Mouse (Mus musculus) adrenal gland (tissue): Measurements from ENCODE around the gene Bdkrb2.

Source experiments
- intact Hi-C: fragments of 180-260 bp; cut with DNase I; formaldehyde crosslinking; loops from one replicate; pipeline ENCODE4 v1.15.1; 2025

Bdkrb2 gene

GRCm38 (mm10) chr12:105545696-105546435 lies 17.2 kb upstream of the Bdkrb2 start:
- intact Hi-C loops, result no loop called here

GRCm38 (mm10) chr12:105546538-105546937 lies 16.5 kb upstream of the Bdkrb2 start:
- intact Hi-C loops, result no loop called here

- intact Hi-C loops, result no loop called here
Observed at GRCm38 (mm10) chr12:105547151-105547550, 15.9 kb upstream of the Bdkrb2 start.

GRCm38 (mm10) chr12:105548001-105548400 lies 15.0 kb upstream of the Bdkrb2 start:
- intact Hi-C loops, result no loop called here

- intact Hi-C loops, result no loop called here
Observed at GRCm38 (mm10) chr12:105548881-105549280, 14.1 kb upstream of the Bdkrb2 start.

- intact Hi-C loops, result no loop called here
Observed at GRCm38 (mm10) chr12:105549835-105550802, 12.9 kb upstream of the Bdkrb2 start.

GRCm38 (mm10) chr12:105551551-105551989 lies 11.5 kb upstream of the Bdkrb2 start:
- intact Hi-C loops, result no loop called here

GRCm38 (mm10) chr12:105554151-105554772 lies 8.8 kb upstream of the Bdkrb2 start:
- intact Hi-C loops, result no loop called here

- intact Hi-C loops, result no loop called here
Observed at GRCm38 (mm10) chr12:105555172-105555571, 7.9 kb upstream of the Bdkrb2 start.

GRCm38 (mm10) chr12:105557250-105557925 lies 5.6 kb upstream of the Bdkrb2 start:
- intact Hi-C loops, result no loop called here

GRCm38 (mm10) chr12:105561007-105561534 lies 2.0 kb upstream of the Bdkrb2 start:
- intact Hi-C loops, result no loop called here

- intact Hi-C loops, result no loop called here
Observed at GRCm38 (mm10) chr12:105562056-105562820, 788 bp upstream of the Bdkrb2 start.

- intact Hi-C loops, result no loop called here
Observed at GRCm38 (mm10) chr12:105563726-105564275, 775 bp downstream of the Bdkrb2 start.

- intact Hi-C loops, result no loop called here
Observed at GRCm38 (mm10) chr12:105565221-105565620, 2.2 kb downstream of the Bdkrb2 start.

GRCm38 (mm10) chr12:105571867-105572266 lies 8.8 kb downstream of the Bdkrb2 start:
- intact Hi-C loops, result no loop called here

GRCm38 (mm10) chr12:105572622-105573021 lies 9.6 kb downstream of the Bdkrb2 start:
- intact Hi-C loops, result no loop called here

- intact Hi-C loops, result no loop called here
Observed at GRCm38 (mm10) chr12:105574356-105574755, 11.3 kb downstream of the Bdkrb2 start.

GRCm38 (mm10) chr12:105580490-105580889 lies 17.5 kb downstream of the Bdkrb2 start:
- intact Hi-C loops, result no loop called here

- intact Hi-C loops, result no loop called here
Observed at GRCm38 (mm10) chr12:105582486-105582885, 19.5 kb downstream of the Bdkrb2 start.

GRCm38 (mm10) chr12:105583484-105583883 lies 20.5 kb downstream of the Bdkrb2 start:
- intact Hi-C loops, result no loop called here
